Mouse (Mus musculus): ENCODE measurements around the gene Sipa1l3. TPM values are rescaled to one million over a fixed set of nuclear protein-coding genes. Genes with fewer than 3 reads are reported as not detected.

Gene Sipa1l3
- polyA plus RNA-seq, 1 experiment from 2014 or later: 20.5 TPM

DNA sequence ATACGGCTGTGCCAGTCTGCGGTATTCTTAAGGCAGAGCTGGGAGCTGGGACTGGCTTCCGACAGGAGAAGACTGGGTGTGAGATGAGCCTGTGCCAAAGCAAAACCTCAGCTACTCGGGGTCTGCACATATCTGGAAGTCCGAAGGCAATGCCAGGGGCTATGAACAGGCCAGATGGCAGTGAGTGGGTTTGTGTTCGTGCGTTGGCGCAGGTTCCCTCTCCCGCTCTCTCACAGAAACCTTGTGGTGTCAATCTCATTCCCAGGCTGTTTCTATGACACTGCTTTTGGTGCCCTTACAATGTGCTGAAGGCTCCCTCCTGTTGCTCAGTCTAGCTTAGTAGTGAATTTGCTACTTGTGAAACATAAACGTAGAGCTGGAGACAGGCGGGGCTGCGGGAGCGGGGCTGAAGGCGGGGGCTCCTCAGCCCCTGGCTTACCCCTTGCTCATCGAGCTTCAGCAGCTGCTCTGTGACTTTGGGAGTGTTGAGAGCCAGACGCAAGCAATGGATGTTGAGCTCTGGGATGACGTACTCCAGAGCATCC lies 130.8 kb downstream of the Sipa1l3 start:
- no peak overlapping the region for H3K9ac ChIP-seq
- ATAC-seq (ENCODE audit: insufficient number of reproducible peaks, low FRiP score, low TSS enrichment, low read depth): no peak
- WGBS: 79% methylated on average over 17 of the region's 17 CpGs

DNA sequence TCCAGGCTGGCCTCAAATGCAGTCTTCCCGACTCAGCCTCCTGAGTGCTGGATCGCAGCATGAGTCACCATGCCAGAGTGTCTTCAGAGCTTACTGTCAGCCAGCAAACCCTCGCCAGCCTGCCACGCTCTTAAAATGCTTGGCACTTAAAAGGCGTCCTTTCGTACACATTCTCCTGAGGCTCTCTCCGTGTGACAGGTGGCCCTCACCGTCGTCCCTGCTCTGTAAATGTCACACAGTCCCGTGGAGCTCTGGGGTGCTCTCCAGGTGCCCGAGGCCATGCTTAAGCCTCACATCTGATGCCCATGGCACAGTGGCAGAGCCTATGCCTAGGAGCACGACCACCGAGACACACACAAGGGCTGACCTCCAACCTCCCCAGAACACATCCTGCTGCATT lies 132.1 kb downstream of the Sipa1l3 start:
- Histone ChIP-seq H3K4me3 (no peak overlapping the region), H3K9me3 (no peaks in the 10 kb centered on the region), H3K36me3 (peaks cover 55% of the 10 kb centered on the region), H3K27ac (no peak overlapping the region), H3K4me1 (peaks cover 7% of the 10 kb centered on the region; the same call in 1 of the 2 replicates), H3K4me2 (no peak overlapping the region), H3K9ac (no peak overlapping the region), H3K27me3 (no peaks in the 10 kb centered on the region)
- 92% methylated on average over 13 of the region's 13 CpGs for WGBS
- no peak for ATAC-seq (ENCODE audit: insufficient number of reproducible peaks, low FRiP score, low TSS enrichment, low read depth)

More for the DNA sequence above, 130.8 kb downstream of the Sipa1l3 start:
- peaks cover 42% of the 10 kb centered on the region for H3K36me3 ChIP-seq
- H3K27me3 ChIP-seq: no peaks in the 10 kb centered on the region
- H3K4me3 ChIP-seq: no peak overlapping the region
- no peak overlapping the region for H3K27ac ChIP-seq
- no peaks in the 10 kb centered on the region for H3K9me3 ChIP-seq
- H3K4me2 ChIP-seq: no peak overlapping the region
- H3K4me1 ChIP-seq: peaks cover 18% of the 10 kb centered on the region; the same call in 1 of the 2 replicates

DNA sequence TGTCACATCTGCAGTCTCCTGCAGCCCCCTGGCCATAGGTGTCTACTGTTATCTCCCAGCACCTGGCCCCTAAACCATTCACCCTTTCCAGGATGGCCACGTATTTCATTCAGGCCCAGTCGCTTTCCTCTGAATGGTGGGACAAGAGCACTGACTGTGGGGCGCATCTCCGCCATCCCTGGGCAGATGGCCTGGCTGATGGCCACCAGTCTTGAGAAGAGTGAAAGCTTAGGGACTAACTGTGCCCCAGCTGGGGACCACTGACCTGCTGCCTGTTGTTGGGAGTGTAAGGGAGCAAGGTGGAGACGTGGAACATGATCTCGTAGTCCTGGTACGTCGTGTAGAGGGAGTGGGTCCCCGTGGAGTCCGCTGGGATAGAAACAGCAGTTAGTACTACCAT lies 132.7 kb downstream of the Sipa1l3 start:
- H3K27ac ChIP-seq: no peak overlapping the region

DNA sequence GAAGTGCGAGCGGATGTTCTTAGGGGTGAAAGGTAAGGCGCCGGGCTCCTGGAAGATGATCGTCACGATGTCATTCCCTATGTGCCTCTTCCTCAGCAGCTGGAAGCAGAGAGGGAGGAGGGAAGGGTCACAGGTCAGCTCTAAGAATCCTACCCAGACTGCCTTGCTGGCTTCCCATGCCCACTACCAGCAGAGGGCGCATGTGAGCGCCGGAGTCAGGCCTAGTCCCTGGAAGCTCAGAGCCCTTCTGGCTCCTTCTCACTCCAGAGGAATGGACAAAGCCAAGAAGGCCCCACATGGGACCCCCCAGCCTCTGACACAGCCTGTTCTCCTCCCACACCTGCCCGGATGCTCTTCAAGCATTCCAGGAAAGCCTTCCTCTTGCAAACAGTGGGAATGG lies 135.2 kb downstream of the Sipa1l3 start:
- H3K27me3 ChIP-seq: no peaks in the 10 kb centered on the region
- peak; percentile 18 for ATAC-seq (ENCODE audit: insufficient number of reproducible peaks, low FRiP score, low TSS enrichment, low read depth)
- WGBS: 33% methylated on average over 10 of the region's 10 CpGs
- H3K4me3 ChIP-seq: no peak overlapping the region
- no peak overlapping the region for H3K9ac ChIP-seq
- 0 out of 2 replicates have a peak overlapping the region, but pooled peaks have one; percentile 35 for H3K27ac ChIP-seq
- no peak overlapping the region for H3K4me2 ChIP-seq
- H3K4me1 ChIP-seq: peaks cover 7% of the 10 kb centered on the region; the same call in 1 of the 2 replicates
- peaks cover 74% of the 10 kb centered on the region for H3K36me3 ChIP-seq
- no peaks in the 10 kb centered on the region for H3K9me3 ChIP-seq

More for the DNA sequence above, 132.7 kb downstream of the Sipa1l3 start:
- peaks cover 7% of the 10 kb centered on the region; the same call in 1 of the 2 replicates for H3K4me1 ChIP-seq
- no peak for ATAC-seq (ENCODE audit: insufficient number of reproducible peaks, low FRiP score, low TSS enrichment, low read depth)
- 86% methylated on average over 10 of the region's 10 CpGs for WGBS
- no peak overlapping the region for H3K4me3 ChIP-seq
- peaks cover 60% of the 10 kb centered on the region for H3K36me3 ChIP-seq
- no peak overlapping the region for H3K9ac ChIP-seq
- no peaks in the 10 kb centered on the region for H3K27me3 ChIP-seq
- no peaks in the 10 kb centered on the region for H3K9me3 ChIP-seq
- no peak overlapping the region for H3K4me2 ChIP-seq

DNA sequence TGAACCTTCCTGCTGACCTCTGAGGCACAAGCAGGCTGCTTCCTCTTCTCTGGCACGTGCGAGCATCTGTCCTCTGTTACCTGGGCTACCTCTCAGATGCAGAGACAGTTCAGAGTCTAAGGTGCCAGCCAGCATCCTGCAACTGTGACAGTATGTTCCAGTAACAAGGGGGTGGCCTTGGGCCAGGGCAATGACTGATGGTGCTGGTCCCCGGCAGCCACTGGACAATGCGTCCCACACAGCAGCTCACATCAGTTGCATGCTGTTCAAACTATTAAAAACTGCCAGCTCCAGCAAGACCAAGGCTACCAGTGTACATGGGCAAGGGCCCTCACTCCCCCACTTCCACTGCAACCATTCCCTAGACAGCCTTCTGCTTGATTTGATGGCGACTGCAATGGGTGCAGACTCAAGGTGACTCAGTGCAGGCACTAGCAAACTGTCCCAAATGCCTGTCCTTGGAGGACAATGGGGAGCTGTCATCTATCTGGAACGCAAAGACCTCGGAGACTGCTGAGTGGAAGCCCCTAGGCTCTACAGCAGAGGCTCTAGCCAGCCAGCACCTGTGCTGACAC lies 136.9 kb downstream of the Sipa1l3 start:
- H3K9ac ChIP-seq: no peak overlapping the region
- H3K27me3 ChIP-seq: no peaks in the 10 kb centered on the region
- 91% methylated on average over 7 of the region's 7 CpGs for WGBS
- H3K4me3 ChIP-seq: no peak overlapping the region
- peaks cover 7% of the 10 kb centered on the region; the same call in 1 of the 2 replicates for H3K4me1 ChIP-seq
- H3K9me3 ChIP-seq: no peaks in the 10 kb centered on the region
- no peak overlapping the region for H3K4me2 ChIP-seq
- no peak for ATAC-seq (ENCODE audit: insufficient number of reproducible peaks, low FRiP score, low TSS enrichment, low read depth)
- H3K36me3 ChIP-seq: peaks cover 76% of the 10 kb centered on the region
- H3K27ac ChIP-seq: no peak overlapping the region

DNA sequence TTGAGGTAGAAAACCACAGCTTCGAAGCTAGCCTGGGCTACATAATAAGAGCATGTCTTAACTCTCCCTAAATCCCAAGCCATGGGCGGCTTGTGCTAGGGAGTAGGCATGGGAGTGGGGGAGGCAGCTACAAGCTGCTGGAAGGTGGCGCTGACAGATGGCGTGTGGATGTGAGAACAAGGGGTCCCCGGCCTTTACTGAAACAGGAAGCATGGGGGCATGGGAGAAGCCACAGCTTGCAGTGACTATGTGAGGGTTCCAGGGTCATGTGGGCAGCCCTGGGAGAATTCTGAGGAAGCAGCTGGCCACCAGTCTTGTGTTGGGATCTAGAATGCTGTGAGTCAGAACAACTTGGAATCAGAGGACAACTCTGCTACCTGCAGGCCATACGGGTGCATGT lies 144.4 kb downstream of the Sipa1l3 start:
- 79% methylated on average over 6 of the region's 6 CpGs for WGBS
- Histone ChIP-seq H3K9me3 (no peaks in the 10 kb centered on the region), H3K4me2 (no peak overlapping the region), H3K27me3 (no peaks in the 10 kb centered on the region), H3K4me1 (no peaks in the 10 kb centered on the region), H3K4me3 (no peak overlapping the region), H3K36me3 (peaks cover 43% of the 10 kb centered on the region), H3K27ac (no peak overlapping the region), H3K9ac (no peak overlapping the region)
- no peak for ATAC-seq (ENCODE audit: insufficient number of reproducible peaks, low FRiP score, low TSS enrichment, low read depth)

DNA sequence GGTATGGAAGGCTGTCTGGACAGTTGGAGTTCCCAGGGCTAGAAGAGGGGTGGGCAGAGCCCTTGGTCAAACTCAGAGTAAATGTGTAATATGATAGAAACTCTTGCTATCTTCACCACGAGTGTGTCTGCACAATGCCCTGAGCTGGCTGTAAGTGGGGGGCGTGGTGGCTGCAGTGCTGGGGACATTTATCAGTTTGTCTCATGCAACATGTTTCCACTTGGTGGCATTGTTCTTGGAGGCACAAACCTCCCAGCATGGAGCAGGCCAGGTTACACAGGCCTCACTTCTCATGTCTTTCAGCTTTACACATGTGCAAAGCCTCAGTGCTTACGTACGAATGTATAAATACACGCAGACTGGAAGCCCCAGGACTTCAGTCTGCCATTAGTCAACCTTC lies 146.3 kb downstream of the Sipa1l3 start:
- no peak for ATAC-seq (ENCODE audit: insufficient number of reproducible peaks, low FRiP score, low TSS enrichment, low read depth)
- Histone ChIP-seq H3K36me3 (peaks cover 33% of the 10 kb centered on the region), H3K9ac (no peak overlapping the region), H3K9me3 (no peaks in the 10 kb centered on the region), H3K4me2 (no peak overlapping the region), H3K27ac (no peak overlapping the region), H3K4me1 (peaks cover 4% of the 10 kb centered on the region; the same call in 1 of the 2 replicates), H3K27me3 (no peaks in the 10 kb centered on the region), H3K4me3 (no peak overlapping the region)
- 90% methylated on average over 5 of the region's 5 CpGs for WGBS

DNA sequence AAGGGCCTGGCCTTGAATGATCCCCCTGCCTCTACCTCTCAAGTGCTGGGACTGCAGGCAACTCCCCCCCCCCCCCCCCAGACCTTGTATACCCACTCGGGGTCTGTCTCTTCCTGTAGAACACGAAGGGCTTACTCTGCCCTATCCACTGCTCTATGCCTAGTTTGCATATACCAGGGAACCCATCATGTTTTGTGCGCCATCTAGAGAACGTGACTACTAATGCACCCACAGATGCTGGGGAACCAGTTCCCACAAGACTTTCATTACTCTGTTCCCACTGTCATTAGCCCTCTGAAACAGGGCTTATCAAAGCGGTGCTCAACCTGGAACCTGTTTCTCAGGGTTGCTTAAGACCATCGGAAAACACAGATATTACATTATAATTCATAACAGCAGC lies 148.4 kb downstream of the Sipa1l3 start:
- Histone ChIP-seq H3K4me3 (no peak overlapping the region), H3K27ac (no peak overlapping the region), H3K9ac (no peak overlapping the region), H3K4me2 (no peak overlapping the region), H3K27me3 (no peaks in the 10 kb centered on the region), H3K36me3 (peaks cover 29% of the 10 kb centered on the region), H3K4me1 (peaks cover 4% of the 10 kb centered on the region; the same call in 1 of the 2 replicates), H3K9me3 (no peaks in the 10 kb centered on the region)
- WGBS: 59% methylated on average over 6 of the region's 6 CpGs
- ATAC-seq (ENCODE audit: insufficient number of reproducible peaks, low FRiP score, low TSS enrichment, low read depth): no peak

DNA sequence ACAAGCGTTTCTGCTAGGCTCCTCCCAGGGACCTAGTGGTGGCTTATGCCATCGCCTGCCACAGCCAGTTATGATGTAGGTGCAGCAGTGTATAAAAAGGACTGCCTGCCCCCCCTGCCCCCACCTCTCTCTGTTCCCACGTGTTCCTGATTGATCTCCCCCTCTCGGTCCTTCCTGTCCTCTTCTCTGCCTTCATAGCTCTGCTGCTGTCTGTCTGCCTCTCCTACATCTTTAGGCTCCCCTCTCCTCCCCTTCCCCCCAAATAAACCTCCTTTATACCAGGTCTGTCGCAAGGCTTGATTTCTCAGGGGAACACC lies 150.5 kb downstream of the Sipa1l3 start:
- no peaks in the 10 kb centered on the region for H3K27me3 ChIP-seq
- peaks cover 29% of the 10 kb centered on the region for H3K36me3 ChIP-seq
- H3K4me1 ChIP-seq: peaks cover 4% of the 10 kb centered on the region; the same call in 1 of the 2 replicates
- ATAC-seq (ENCODE audit: insufficient number of reproducible peaks, low FRiP score, low TSS enrichment, low read depth): no peak
- WGBS: 19% methylated on average over 5 of the region's 5 CpGs
- H3K4me3 ChIP-seq: no peak overlapping the region
- no peak overlapping the region for H3K4me2 ChIP-seq
- no peak overlapping the region for H3K9ac ChIP-seq
- no peak overlapping the region for H3K27ac ChIP-seq
- no peaks in the 10 kb centered on the region for H3K9me3 ChIP-seq

DNA sequence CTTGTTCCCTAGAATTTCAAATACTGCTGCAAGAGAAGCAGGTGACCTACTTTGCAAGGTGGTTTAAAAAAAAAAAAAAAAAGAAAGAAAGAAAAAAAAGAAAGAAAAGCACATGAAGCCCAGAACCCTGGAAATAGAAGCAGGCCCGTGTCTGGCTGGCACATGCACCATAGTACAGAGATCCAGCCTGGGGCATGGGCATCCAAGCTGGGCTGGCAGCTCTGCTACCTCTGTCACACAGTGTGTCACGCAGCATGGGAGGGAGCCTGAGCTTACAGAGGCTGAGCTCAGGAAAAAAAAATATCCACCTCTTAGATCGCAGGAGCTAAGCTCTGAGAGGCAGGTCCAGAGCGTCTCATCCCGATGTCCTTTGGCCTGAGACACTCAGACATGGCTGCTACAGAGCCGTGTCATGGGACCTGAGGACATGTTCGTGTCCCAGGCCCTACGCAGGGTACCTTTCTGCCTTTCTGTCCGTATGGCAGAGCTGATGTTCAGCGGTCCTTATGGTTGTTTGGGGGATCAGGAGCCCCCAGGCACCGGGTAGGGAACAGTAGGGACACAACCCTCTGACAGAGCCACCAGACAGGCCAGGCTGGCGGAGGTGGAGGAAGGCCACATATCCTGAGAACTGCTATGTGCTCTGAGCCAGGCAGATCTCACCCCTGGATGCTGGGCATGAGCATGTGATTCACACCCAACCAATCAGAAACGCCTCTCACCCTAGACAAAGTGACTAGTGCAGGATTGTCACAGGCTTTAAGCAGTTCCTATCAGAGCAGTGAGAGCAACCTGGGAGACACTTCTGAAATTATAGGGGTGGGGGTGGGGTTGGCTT lies 151.1 kb downstream of the Sipa1l3 start:
- H3K9me3 ChIP-seq: no peaks in the 10 kb centered on the region
- no peak overlapping the region for H3K9ac ChIP-seq
- H3K4me3 ChIP-seq: no peak overlapping the region
- H3K4me2 ChIP-seq: no peak overlapping the region
- ATAC-seq (ENCODE audit: insufficient number of reproducible peaks, low FRiP score, low TSS enrichment, low read depth): no peak
- H3K27ac ChIP-seq: 0 out of 2 replicates have a peak overlapping the region, but pooled peaks have one; percentile 3
- peaks cover 4% of the 10 kb centered on the region; the same call in 1 of the 2 replicates for H3K4me1 ChIP-seq
- no peaks in the 10 kb centered on the region for H3K27me3 ChIP-seq
- peaks cover 29% of the 10 kb centered on the region for H3K36me3 ChIP-seq
- WGBS: 80% methylated on average over 13 of the region's 13 CpGs

DNA sequence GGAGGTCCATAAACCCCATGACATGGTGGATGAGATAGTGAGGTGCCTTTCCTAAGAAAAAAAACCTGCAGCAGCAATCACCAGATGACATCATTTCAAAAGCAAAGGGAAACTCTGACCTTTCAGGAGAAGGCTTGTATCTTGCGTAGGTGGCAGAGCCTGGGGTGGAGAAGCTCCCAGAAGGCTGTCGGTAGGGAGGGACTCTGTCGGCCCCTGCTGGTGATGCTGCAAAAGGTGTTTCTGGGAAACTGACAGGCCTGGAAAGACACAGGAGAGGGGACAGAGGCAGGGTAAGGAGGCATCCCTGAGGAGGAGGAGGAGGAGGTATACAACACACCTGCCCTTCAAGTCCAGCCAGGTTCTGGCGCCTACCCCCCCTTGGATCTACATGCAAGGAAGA lies 154.4 kb downstream of the Sipa1l3 start:
- no peak for ATAC-seq (ENCODE audit: insufficient number of reproducible peaks, low FRiP score, low TSS enrichment, low read depth)
- Histone ChIP-seq H3K36me3 (peaks cover 42% of the 10 kb centered on the region), H3K4me2 (no peak overlapping the region), H3K4me3 (no peak overlapping the region), H3K4me1 (peaks cover 4% of the 10 kb centered on the region; the same call in 1 of the 2 replicates), H3K27me3 (no peaks in the 10 kb centered on the region), H3K9ac (no peak overlapping the region), H3K27ac (no peak overlapping the region; the same call in 1 of the 2 replicates), H3K9me3 (no peaks in the 10 kb centered on the region)
- 24% methylated on average over 4 of the region's 4 CpGs for WGBS

DNA sequence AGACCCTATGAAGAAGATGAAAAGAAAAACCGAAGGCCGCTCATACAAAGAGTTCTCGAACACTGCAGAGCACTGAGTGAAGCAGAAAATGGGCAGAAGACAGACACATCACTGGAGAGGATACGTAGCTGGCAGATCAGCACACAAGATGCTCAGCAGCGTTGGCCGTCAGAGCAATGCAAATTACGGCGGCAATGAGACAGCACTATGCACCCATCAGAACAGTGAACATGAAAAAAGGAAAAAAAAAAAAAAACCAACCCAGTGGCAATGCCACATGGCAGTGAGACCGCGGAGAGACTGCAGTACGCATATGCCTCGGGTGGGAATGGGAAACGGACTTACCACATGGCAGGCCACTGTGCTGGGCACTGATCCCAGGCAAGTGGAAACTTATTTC lies 156.9 kb downstream of the Sipa1l3 start:
- no peak overlapping the region for H3K9ac ChIP-seq
- 93% methylated on average over 13 of the region's 13 CpGs for WGBS

More for the DNA sequence above, 156.9 kb downstream of the Sipa1l3 start:
- ATAC-seq (ENCODE audit: insufficient number of reproducible peaks, low FRiP score, low TSS enrichment, low read depth): no peak
- Histone ChIP-seq H3K4me2 (no peak overlapping the region), H3K4me1 (no peaks in the 10 kb centered on the region), H3K27me3 (no peaks in the 10 kb centered on the region), H3K9me3 (no peaks in the 10 kb centered on the region), H3K36me3 (peaks cover 49% of the 10 kb centered on the region), H3K27ac (no peak overlapping the region), H3K4me3 (no peak overlapping the region)
